Mouse (Mus musculus) stomach, embryonic 16.5 days (tissue): ENCODE measurements around the gene Fam122c. TPM values are rescaled to one million over a fixed set of nuclear protein-coding genes. Genes with fewer than 3 reads are reported as not detected.
A peak's percentile ranks its signal among the peaks of the same experiment; 100 is the strongest.

ENCODE experiments used
- ATAC-seq: fragments of 200-750 bp; cut with Nextera tagmentation; 2 replicates; pipeline ENCODE4 v1.8.0; 2017; ENCODE audit warnings: moderate number of reproducible peaks, moderate TSS enrichment; ENCODE audit not compliant: insufficient read depth, low FRiP score
- H3K27ac ChIP-seq: fragments of 300-500 bp; sonication (generic); 2 replicates; pipeline ENCODE4 v1.5.1; 2014; ENCODE audit warnings: low read length
- H3K27me3 ChIP-seq: fragments of 300-500 bp; sonication (generic); 2 replicates; pipeline ENCODE4 v1.6.1; 2014; ENCODE audit warnings: low read length, control low read depth, mixed read lengths; ENCODE audit not compliant: control insufficient read depth, insufficient read depth
- H3K36me3 ChIP-seq: fragments of 300-500 bp; sonication (generic); 2 replicates; pipeline ENCODE4 v1.6.1; 2014; ENCODE audit warnings: low read length; ENCODE audit not compliant: control insufficient read depth, insufficient read depth
- H3K4me1 ChIP-seq: fragments of 300-500 bp; sonication (generic); 2 replicates; pipeline ENCODE4 v1.6.1; 2014; ENCODE audit warnings: low read length, control low read depth, mixed read lengths; ENCODE audit not compliant: control insufficient read depth, insufficient read depth
- H3K4me2 ChIP-seq: fragments of 300-500 bp; sonication (generic); 2 replicates; pipeline ENCODE4 v1.6.1; 2014; ENCODE audit warnings: low read depth, low read length, mixed read lengths
- H3K4me3 ChIP-seq: fragments of 300-500 bp; sonication (generic); replicated peaks from 2 replicates; pipeline ENCODE4 v1.5.1; 2014; ENCODE audit warnings: mild to moderate bottlenecking, low read length
- H3K9ac ChIP-seq: fragments of 300-500 bp; sonication (generic); 2 replicates; pipeline ENCODE4 v1.6.1; 2014; ENCODE audit warnings: low read length
- H3K9me3 ChIP-seq: fragments of 300-500 bp; sonication (generic); replicated peaks from 2 replicates; pipeline ENCODE4 v1.6.1; 2016; ENCODE audit warnings: low read length, control low read depth; ENCODE audit not compliant: control insufficient read depth
- WGBS: fragments of 180-500 bp; shearing (Covaris S2); extraction: QIAGEN DNeasy Blood & Tissue Kit; methylation state at CpG from one replicate; pipeline ENCODE4 v1.1.7; 2014; 5-methylcytosine and 5-hydroxymethylcytosine counted together
- polyA plus RNA-seq: library from polyadenylated mRNA; unstranded; fragments of >200 nt; fragmentation: Nextera tagmentation; extraction: Ambion mirVana; gene quantifications from 2 replicates; pipeline ENCODE4 v1.2.1, GENCODE M21; 2015

The Fam122c gene
- polyA plus RNA-seq, 1 experiment from 2014 or later: not detected

DNA sequence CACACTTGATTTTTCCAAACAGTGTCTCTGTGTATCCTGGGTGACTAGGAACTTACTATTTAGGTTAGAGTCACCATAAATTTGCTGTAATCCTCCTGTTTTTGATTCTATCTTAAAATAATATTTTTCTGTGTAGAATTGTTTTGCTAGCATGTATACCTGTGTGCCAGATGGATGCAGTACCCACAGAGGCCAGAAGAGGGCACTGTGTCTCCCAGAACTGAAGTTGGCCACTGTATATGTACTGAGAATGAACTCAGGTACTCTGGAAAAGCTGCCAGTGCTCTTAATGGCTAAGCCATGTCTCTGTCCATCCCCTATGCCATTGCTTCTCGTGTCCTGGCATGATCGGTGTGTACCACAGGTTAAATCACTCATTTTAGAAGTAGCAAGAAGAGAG lies 68.3 kb downstream of the Fam122c start:
- Histone ChIP-seq H3K4me1 (no peaks in the 10 kb centered on the region), H3K9ac (no peak overlapping the region), H3K4me2 (no peak overlapping the region), H3K27me3 (no peaks in the 10 kb centered on the region; the same call in 1 of the 2 replicates), H3K4me3 (no peak overlapping the region), H3K36me3 (no peaks in the 10 kb centered on the region), H3K27ac (no peak overlapping the region), H3K9me3 (no peaks in the 10 kb centered on the region)
- WGBS: 59% methylated on average over 2 of the region's 2 CpGs
- ATAC-seq: no peak

DNA sequence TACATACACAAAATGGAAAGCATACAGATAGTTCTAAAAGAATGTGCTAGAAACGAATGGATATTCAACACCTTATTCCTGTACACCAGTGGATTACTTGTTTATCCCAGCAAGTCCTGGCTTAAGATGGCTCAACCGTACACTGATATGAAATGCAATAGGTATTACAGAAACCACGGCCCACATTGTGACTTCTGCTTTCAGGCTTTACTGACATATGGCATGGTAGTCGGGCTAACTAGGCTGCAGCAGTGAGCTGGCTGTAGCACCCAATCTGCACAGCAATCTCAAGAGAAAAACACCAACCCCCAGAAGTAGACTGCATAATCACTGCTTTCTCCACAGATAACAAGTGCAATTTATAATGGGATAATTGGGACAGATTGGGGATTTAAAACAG lies 75.2 kb downstream of the Fam122c start:
- Histone ChIP-seq H3K9ac (no peak overlapping the region), H3K4me3 (no peak overlapping the region), H3K27me3 (no peaks in the 10 kb centered on the region), H3K27ac (no peak overlapping the region), H3K4me2 (no peak overlapping the region), H3K4me1 (no peaks in the 10 kb centered on the region), H3K9me3 (no peaks in the 10 kb centered on the region), H3K36me3 (no peaks in the 10 kb centered on the region)
- no peak for ATAC-seq
- 81% methylated on average over 4 of the region's 4 CpGs for WGBS

DNA sequence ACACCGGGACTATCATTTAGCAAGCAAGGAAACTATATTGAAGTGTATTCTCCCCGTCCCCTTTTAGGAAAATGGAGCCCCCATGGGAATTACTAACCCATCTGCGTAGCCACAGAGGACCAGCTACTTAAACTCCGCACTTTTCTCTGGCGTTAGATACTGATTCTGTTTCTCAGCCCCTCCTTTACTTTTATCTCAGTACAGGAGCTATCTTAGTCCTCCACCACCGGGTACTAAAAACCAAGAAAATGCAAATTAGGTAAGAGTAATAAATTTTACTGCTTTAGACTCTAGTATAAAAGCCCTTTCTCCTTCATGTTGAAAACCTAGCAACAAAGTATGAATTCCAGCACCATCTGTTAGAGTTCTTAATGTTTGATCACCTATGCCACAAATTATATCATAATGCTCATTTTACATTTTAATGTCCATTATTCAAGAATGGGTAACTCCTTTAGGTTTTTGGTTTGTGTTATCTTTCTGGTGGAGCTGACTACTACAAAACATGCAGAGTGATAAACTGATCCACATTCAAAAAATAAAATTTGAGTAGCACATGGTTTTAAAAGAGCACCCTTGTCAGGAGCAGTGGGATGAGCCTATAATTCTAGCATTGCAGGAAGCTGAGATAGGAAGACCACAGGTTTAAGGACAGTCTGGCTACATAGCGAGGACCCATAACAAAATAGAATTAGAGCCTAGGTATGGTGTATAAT lies 91.6 kb downstream of the Fam122c start:
- H3K27ac ChIP-seq: no peak overlapping the region
- no peaks in the 10 kb centered on the region for H3K36me3 ChIP-seq
- H3K4me1 ChIP-seq: no peaks in the 10 kb centered on the region
- WGBS: 85% methylated on average over 7 of the region's 7 CpGs
- H3K9ac ChIP-seq: no peak overlapping the region
- no peak overlapping the region for H3K4me3 ChIP-seq
- ATAC-seq: no peak
- no peaks in the 10 kb centered on the region for H3K9me3 ChIP-seq
- H3K27me3 ChIP-seq: no peaks in the 10 kb centered on the region
- no peak overlapping the region for H3K4me2 ChIP-seq

DNA sequence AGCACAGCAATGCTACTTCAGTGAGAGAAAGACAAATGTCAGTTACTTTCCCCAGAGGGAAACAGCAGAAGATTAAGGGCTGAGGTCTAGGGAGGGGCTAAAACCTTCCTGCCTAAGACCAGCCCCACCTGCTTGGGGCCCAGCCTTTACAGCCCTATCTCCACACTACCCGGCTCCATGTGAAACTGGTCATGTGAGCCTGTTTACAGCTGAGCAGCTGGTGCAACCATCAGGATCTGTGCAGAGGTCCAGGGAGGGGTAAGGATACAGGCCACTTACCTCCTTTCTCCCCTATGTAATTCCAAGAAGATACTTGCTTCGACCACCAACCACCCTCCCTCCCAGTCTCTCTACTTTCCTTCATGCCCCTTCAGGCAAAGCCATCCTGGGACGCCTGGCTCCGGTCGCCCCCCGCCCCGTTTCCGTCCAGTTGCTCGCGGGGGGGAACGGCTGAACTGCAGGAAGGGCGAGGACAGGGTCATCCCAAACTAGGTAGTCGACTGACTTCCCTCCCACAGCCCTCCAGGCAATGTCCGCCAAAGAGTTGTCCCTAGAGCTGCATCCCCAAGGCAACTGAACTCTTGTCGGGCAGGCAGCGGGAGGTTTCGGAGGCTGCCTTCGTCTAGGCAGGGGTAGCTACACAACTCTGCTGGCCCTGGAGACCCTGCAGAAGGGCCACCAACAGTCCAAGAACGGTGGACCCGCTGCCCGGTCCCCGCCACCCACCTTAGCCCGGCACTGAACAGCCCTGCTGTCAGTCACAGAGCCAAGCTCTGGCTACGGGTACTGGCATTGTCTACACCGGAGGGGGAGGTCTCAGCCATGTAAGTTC lies 96.5 kb downstream of the Fam122c start:
- no peaks in the 10 kb centered on the region for H3K9me3 ChIP-seq
- H3K36me3 ChIP-seq: no peaks in the 10 kb centered on the region
- WGBS: 14% methylated on average over 25 of the region's 25 CpGs
- no peaks in the 10 kb centered on the region for H3K4me1 ChIP-seq
- H3K4me3 ChIP-seq: peak overlapping the region; percentile 64
- peak overlapping the region; percentile 74 for H3K27ac ChIP-seq
- H3K27me3 ChIP-seq: no peaks in the 10 kb centered on the region
- ATAC-seq: peak; percentile 68
- peak overlapping the region; percentile 61 for H3K4me2 ChIP-seq
- H3K9ac ChIP-seq: peak overlapping the region; percentile 77

DNA sequence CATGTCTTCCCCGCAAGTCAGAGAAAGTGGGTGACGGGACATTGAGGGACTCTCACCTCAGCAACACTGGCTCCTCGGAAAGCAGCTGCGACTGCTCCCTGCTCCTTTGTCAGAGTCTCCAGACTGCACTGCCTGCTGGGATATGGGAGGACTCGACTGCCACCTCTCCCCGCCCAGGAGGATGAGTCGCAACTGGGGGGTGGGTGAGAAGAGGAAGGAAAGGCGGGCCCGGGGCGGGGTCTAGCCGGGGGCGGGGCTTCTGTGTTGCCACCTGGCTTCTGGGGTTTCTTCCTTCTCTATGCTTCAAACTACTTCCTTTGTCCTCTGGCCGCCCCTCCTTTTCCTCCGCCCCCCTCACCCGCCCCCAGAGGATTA lies 97.1 kb downstream of the Fam122c start, which contains the start of gene Mospd1:
Mospd1 (minus strand) TSS at position 137 of the 375 bp plus-strand sequence.
- Histone ChIP-seq H3K4me2 (peak within 1 kb of the TSS; percentile 61), H3K9ac (peak within 1 kb of the TSS; percentile 77), H3K4me1 (no peaks in the 10 kb centered on the region), H3K27ac (peak within 1 kb of the TSS; percentile 74), H3K36me3 (no peaks in the 10 kb centered on the region), H3K4me3 (peak within 1 kb of the TSS; percentile 64), H3K9me3 (no peaks in the 10 kb centered on the region), H3K27me3 (no peaks in the 10 kb centered on the region)
- WGBS: 11% methylated on average over 9 of the region's 15 CpGs
- peak; percentile 96 for ATAC-seq

Other genes starting within 250 kb of the Fam122c start
- 4.9 and 6.3 TPM in 2 replicates for gene Plac1, start 33.3 kb upstream of the Fam122c start, polyA plus RNA-seq
- 9.9 and 10.3 TPM in 2 replicates for gene Fam122b, start 3.6 kb upstream of the Fam122c start, polyA plus RNA-seq
- gene Mospd1, start 97.1 kb downstream of the Fam122c start, polyA plus RNA-seq: 36.9 and 40.7 TPM in 2 replicates
- not detected in 2 replicates for gene Etd, start 161.5 kb downstream of the Fam122c start, polyA plus RNA-seq